Mouse (Mus musculus): ENCODE results near the gene Ugt1a2.

DNA sequence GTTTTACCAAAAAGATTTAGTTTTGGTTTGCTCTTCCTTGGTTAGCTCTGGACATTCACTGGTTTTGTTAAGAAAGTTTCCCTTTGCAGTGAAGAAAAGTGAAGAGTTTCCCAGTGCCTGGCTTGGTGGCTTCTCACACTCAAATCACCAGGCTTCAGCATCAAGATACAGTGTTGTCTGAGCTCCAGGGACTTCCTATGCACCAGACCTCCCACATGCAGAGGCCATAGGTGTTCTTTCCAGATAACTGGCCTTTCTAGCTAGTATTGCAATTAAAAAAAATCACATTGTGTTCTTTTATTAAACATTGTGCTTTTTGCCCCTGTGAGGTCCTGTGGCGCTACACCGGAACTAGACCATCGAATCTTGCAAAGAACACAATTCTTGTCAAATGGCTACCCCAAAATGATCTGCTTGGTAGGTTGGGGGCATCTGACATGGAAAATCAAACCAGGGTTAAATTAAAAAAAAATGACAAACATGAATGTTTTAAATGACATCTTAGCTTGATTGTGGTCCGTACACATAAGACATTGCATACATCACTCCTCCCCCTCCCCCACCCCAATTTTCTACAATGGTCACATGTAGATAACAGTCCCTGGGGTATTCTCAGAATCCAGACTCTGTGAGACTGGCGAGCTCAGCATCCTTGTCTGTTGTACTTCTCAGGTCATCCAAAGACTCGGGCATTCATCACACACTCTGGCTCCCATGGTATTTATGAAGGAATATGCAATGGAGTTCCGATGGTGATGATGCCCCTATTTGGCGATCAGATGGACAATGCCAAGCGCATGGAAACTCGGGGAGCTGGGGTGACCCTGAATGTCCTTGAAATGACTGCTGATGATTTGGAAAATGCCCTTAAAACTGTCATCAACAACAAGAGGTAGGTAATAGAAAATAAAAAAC, 15.3 kb downstream of the Ugt1a2 start:
- TF ChIP-seq GATA1 (IDR thresholded peaks at IDR 0.05; ENCODE audit: low read length) (no peak), TAL1 (IDR thresholded peaks at IDR 0.05; ENCODE audit: low read length) (no peak)
